Mouse (Mus musculus) lung, adult 2 months (tissue): Measurements from ENCODE around the gene Catsperz. TPM values are rescaled to one million over a fixed set of nuclear protein-coding genes. Genes with fewer than 3 reads are reported as not detected.

ENCODE experiments used
- DNase-seq: peaks from one replicate; pipeline ENCODE4 v3.0.0; 2022
- H3K4me1 ChIP-seq: fragments of 200-500 bp; 2 replicates; pipeline ENCODE4 v1.6.1; 2011; ENCODE audit warnings: low read length; ENCODE audit not compliant: control insufficient read depth, insufficient read depth
- H3K4me3 ChIP-seq: fragments of 200-500 bp; replicated peaks from 2 replicates; pipeline ENCODE3; 2011; ENCODE audit warnings: low read depth, mild to moderate bottlenecking, control low read depth, low read length; ENCODE audit errors: extremely low read depth
- CTCF ChIP-seq: fragments of 200-500 bp; IDR thresholded peaks from 2 replicates; pipeline ENCODE4 v1.5.1; 2011; ENCODE audit warnings: mild to moderate bottlenecking, low read length, control low read depth; ENCODE audit not compliant: insufficient read depth
- POLR2A ChIP-seq: fragments of 200-500 bp; IDR thresholded peaks from 2 replicates; pipeline ENCODE4 v1.6.1; 2011; ENCODE audit warnings: low read depth, mild to moderate bottlenecking, control low read depth, low read length, borderline replicate concordance; ENCODE audit errors: extremely low read depth
- WGBS: fragments of 180-500 bp; shearing (Covaris S2); methylation state at CpG from one replicate; pipeline ENCODE4 v1.1.7; 2018; 5-methylcytosine and 5-hydroxymethylcytosine counted together
- polyA plus RNA-seq: library from polyadenylated mRNA; depleted of rRNA; stranded (reverse); fragments of >200 nt; gene quantifications from 2 replicates; pipeline ENCODE4 v1.2.3, GENCODE M21; 2012

The Catsperz gene
- polyA plus RNA-seq, 1 experiment, result 0.49 TPM

GRCm38 (mm10) chr19:6937541-6938465, 12.6 kb upstream of the Catsperz start:
- TF ChIP-seq POLR2A (no peak), CTCF (no peak)
- peaks cover 9% of the 10 kb centered on the region; the same call in 1 of the 2 replicates for H3K4me1 ChIP-seq
- WGBS, result 79% methylated on average over 16 of the region's 16 CpGs
- DNase-seq, result no peak
- no peak overlapping the region for H3K4me3 ChIP-seq

- 29% methylated on average over 3 of the region's 3 CpGs for WGBS
- Histone ChIP-seq H3K4me1 (peaks cover 7% of the 10 kb centered on the region; the same call in 1 of the 2 replicates), H3K4me3 (no peak overlapping the region)
- no peak for DNase-seq
- 0 out of 2 replicates have a peak, but pooled peaks have one; percentile 29 for TF ChIP-seq CTCF
- TF ChIP-seq POLR2A, result no peak
Measured at GRCm38 (mm10) chr19:6936299-6936698, 11.1 kb upstream of the Catsperz start.

GRCm38 (mm10) chr19:6934195-6934977, 9.2 kb upstream of the Catsperz start, which contains the start of gene Kcnk4:
Gene Kcnk4, minus strand, starts transcription at chr19:6934515.
- no peak for DNase-seq
- Histone ChIP-seq H3K4me1 (peaks cover 5% of the 10 kb centered on the region; the same call in 1 of the 2 replicates), H3K4me3 (peak within 1 kb of the TSS; percentile 42)
- 15% methylated on average over 23 of the region's 23 CpGs for WGBS
- TF ChIP-seq CTCF (no peak), POLR2A (no peak)

- H3K4me1 ChIP-seq, result peaks cover 5% of the 10 kb centered on the region; the same call in 1 of the 2 replicates
- H3K4me3 ChIP-seq, result peak overlapping the region; percentile 42
- WGBS, result 6% methylated on average over 58 of the region's 58 CpGs
- TF ChIP-seq POLR2A (no peak), CTCF (no peak)
- no peak for DNase-seq
Measured at GRCm38 (mm10) chr19:6933436-6934194, 8.4 kb upstream of the Catsperz start.

- Histone ChIP-seq H3K4me1 (peaks cover 5% of the 10 kb centered on the region; the same call in 1 of the 2 replicates), H3K4me3 (no peak overlapping the region)
- 46% methylated on average over 4 of the region's 4 CpGs for WGBS
- TF ChIP-seq CTCF (no peak), POLR2A (no peak)
- no peak for DNase-seq
Measured at GRCm38 (mm10) chr19:6933102-6933435, 7.9 kb upstream of the Catsperz start.

- TF ChIP-seq CTCF (no peak), POLR2A (no peak)
- no peak overlapping the region for H3K4me3 ChIP-seq
- WGBS, result 50% methylated on average over 1 of the region's 1 CpGs
- no peak for DNase-seq
- H3K4me1 ChIP-seq, result peaks cover 5% of the 10 kb centered on the region; the same call in 1 of the 2 replicates
Measured at GRCm38 (mm10) chr19:6932018-6932417, 6.8 kb upstream of the Catsperz start.

- 7% methylated on average over 2 of the region's 2 CpGs for WGBS
- Histone ChIP-seq H3K4me3 (no peak overlapping the region), H3K4me1 (peaks cover 5% of the 10 kb centered on the region; the same call in 1 of the 2 replicates)
- DNase-seq, result no peak
- no peak for TF ChIP-seq POLR2A
- no peak for TF ChIP-seq CTCF
Measured at GRCm38 (mm10) chr19:6931002-6931401, 5.8 kb upstream of the Catsperz start.

- no peak for DNase-seq
- WGBS, result 20% methylated on average over 9 of the region's 9 CpGs
- no peak overlapping the region for H3K4me3 ChIP-seq
- TF ChIP-seq CTCF, result no peak
- TF ChIP-seq POLR2A, result no peak
- peaks cover 5% of the 10 kb centered on the region for H3K4me1 ChIP-seq
Measured at GRCm38 (mm10) chr19:6928080-6928479, 2.9 kb upstream of the Catsperz start.
